Mouse (Mus musculus) fat pad, adult 2 months (tissue): ENCODE measurements around the gene Olfr707.
"Not testable (repeated sequence)": the region's sequence is repeated elsewhere in the genome, so short reads cannot be mapped to it uniquely, and the experiment has no call there.

Experiments
- DNase-seq: peaks from one replicate; pipeline ENCODE4 v3.0.0-alpha.2; 2011; ENCODE audit warnings: low read depth, low spot score; ENCODE audit errors: extremely low read depth

Gene Olfr707

DNA sequence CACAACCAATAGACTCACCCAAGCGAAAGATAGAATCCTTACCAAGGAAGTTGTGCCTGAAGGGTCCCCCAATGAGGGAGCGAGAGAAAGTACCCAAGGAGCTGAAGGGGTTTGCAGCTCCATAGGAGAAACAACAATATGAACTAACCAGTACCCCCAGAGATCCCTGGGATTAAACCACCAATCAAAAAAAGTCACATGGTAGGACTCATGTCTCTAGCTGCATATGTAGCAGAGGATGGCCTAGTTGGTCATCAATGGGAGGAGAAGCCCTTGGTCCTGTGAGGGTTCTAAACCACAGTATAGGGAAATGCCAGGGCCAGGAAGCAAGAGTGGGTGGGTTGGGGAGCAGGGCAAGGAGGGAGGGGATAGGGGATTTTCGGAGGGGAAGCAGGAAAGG lies at the start of gene Olfr707:
Olfr707 (minus strand) TSS at position 101 of the 400 bp plus-strand sequence.
- DNase-seq = not testable (repeated sequence)

DNA sequence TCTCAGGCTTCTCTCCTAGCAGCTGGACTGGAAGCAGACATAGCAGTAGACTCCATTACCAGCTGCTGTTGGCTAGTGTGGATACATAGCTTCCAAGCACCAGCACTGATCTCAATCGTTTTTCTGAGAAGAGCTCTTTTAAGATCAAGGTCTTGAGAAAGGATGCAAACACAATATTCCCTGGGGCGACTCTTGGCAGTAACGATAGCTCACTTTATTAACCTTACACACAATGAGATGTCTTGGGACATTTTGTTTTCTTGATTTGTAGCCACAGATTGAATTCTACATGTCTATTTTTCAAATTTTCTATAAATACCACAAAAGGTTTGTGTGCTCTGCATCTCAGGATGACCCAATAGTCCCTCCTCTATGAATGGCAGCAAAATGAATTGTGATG lies 47.2 kb upstream of the Olfr707 start, which contains the start of gene Olfr710:
Olfr710 (minus strand) TSS at position 101 of the 400 bp plus-strand sequence.
- no peak for DNase-seq

DNA sequence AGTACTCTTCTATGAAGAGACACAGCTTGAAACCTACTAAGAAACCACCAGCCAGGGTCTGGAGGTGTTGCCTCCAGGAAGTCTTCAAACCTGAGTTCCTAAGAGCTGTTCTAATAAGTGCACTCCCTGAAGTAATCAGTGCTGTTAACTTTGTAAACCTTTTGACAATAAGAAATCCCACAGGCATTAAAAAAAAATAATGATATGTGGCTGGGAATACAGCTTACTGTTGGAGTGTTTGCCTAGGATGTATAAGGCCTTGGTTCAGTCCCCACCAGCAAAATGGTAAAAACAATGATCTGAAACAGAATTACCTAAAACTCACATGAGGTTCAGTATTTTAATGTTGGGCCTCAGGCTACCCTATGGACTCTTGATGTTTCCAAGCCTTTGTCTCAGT lies 31.1 kb upstream of the Olfr707 start, which contains the start of gene Olfr709-ps1:
Olfr709-ps1 (minus strand) TSS at position 101 of the 400 bp plus-strand sequence.
- no peak for DNase-seq

DNA sequence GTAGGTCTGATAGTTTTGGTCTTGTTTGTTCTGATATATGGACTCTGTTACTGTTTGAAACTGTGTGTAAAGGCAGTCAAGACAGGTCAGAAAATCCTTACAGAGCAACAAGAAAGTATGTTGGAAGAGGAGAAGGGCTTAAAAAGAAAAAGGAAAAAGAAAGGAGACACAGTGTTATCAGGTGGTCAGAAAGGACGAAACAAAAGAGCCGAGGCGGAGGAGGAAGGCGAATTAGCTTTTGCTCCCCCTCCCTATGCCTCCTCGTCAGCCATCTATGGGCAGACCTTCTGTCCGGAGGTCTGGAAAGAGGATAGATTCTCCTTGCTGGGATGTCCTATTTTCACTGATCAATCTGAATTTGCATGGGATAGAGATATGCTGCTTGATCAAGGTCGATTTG lies 19.9 kb upstream of the Olfr707 start:
- DNase-seq = not testable (repeated sequence)

DNA sequence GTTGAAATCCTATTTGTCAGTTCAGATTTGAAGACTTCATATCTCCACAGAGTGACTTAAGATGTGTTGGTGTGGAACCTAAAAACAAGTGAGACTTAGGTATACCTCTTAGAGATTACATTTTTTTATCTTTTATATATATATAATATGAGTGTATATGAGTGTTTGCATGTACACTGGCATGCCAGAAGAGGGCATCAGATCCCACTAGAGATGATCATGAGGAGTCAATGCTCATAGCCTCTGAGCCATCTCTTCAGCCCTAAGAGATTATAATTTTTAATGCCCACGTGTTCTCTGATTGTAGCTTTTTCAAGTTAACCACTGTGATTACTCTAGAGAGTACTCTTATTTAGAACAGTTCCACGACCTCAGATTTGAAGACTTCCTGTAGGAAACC lies 6.6 kb upstream of the Olfr707 start, which contains the start of gene Olfr1532-ps1:
Olfr1532-ps1 (plus strand) TSS at position 326 of the 400 bp plus-strand sequence.
- no peak for DNase-seq

DNA sequence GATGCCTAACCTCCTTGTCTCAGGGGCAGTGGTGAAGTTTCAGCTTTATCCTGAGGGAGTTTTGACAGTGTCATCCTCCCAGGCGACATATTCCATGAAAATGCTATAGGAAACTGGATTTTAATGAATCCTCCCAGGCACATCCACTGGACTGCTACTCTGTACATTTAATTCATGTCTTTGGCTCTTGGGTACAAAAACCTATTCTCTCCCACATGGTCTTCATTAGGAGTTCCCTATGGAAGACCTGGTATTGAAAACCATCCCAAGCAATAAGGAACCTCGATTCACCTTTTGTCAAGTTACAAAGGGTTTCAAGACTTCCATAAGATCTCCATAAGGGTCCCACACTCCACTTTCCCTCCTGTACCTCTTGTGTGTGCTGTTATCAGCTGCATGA lies 13.0 kb downstream of the Olfr707 start, which contains the start of gene Olfr706:
Olfr706 (minus strand) TSS at position 101 of the 400 bp plus-strand sequence.
- no peak for DNase-seq

DNA sequence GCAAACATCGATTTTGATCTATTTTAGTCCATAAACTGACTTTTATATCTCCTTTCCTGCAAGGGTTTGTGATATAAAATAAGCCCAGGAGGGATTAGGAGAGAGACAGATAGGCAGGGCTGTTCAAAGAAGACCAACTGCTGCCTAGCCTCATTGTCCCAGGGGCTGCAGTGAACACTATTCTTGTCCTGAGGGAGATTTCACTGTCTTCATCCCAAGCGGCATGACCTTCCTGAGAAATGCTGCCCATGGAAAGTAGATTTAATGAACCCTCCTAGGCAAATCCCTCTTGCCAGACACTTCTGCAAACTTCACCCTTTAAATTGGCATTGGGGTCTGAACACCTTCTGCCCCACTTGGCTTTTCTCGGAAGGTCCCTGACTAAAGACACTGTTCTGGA lies 24.2 kb downstream of the Olfr707 start, which contains the start of gene Olfr705:
Olfr705 (minus strand) TSS at position 101 of the 400 bp plus-strand sequence.
- no peak for DNase-seq

DNA sequence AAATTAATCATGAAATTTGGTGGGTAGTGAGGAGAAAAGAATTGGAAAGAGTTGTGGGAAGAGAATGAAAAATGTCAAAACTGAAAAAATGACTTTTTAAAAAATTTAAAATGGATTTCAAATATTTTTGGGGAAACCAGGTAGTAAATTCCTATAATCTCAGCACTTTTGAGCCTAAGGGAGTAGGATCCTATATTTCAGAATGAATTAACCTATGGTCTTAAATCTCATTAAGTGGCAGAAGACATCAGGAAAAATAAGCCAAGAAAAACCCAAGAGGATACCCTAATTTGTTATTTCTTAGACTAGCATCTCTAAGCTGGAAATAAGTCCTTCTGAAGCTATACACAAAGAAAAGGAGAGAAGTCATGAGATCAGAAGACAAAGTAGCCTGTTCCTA lies 38.2 kb downstream of the Olfr707 start, which contains the start of gene Olfr704:
Olfr704 (plus strand) TSS at position 301 of the 400 bp plus-strand sequence.
- no peak for DNase-seq

DNA sequence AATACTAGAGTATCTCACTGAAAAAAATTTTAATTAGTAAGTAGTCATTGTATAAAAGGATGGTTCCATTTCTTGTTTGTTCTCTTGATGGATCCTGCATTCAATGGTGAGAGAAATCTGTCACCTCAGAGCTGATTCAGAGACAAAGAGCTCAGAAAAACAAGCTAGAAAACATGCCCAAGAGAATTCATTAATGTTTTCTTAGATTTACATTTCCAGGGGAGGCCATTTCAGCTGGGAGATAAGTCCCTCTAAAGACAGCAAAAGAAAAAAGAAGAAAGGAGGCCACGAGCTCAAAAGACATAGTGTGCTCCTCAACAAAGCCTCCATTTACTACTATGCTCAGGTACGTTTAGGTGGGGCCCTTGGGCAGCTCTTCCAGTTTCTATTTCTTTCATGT lies 58.0 kb downstream of the Olfr707 start, which contains the start of gene Olfr703:
Olfr703 (plus strand) TSS at position 301 of the 400 bp plus-strand sequence.
- DNase-seq = no peak
